Mouse (Mus musculus) lung, embryonic 15.5 days (tissue): ENCODE data around the gene Toe1. TPM values are rescaled to one million over a fixed set of nuclear protein-coding genes. Genes with fewer than 3 reads are reported as not detected.

Experiments used
- ATAC-seq: fragments of 200-750 bp; cut with Nextera tagmentation; 2 replicates; pipeline ENCODE4 v1.8.0; 2017; ENCODE audit warnings: moderate number of reproducible peaks, borderline replicate concordance; ENCODE audit not compliant: low FRiP score, low TSS enrichment; ENCODE audit errors: extremely low read depth
- H3K27ac ChIP-seq: fragments of 300-500 bp; sonication (generic); 2 replicates; pipeline ENCODE4 v1.5.1; 2015; ENCODE audit warnings: moderate library complexity, mild to moderate bottlenecking, inconsistent platforms
- H3K27me3 ChIP-seq: fragments of 300-500 bp; sonication (generic); 2 replicates; pipeline ENCODE4 v1.6.1; 2015; ENCODE audit warnings: inconsistent platforms
- H3K36me3 ChIP-seq: fragments of 300-500 bp; sonication (generic); 2 replicates; pipeline ENCODE4 v1.6.1; 2015; ENCODE audit warnings: inconsistent platforms
- H3K4me1 ChIP-seq: fragments of 300-500 bp; sonication (generic); 2 replicates; pipeline ENCODE4 v1.6.1; 2015; ENCODE audit warnings: inconsistent platforms
- H3K4me2 ChIP-seq: fragments of 300-500 bp; sonication (generic); 2 replicates; pipeline ENCODE4 v1.6.1; 2015; ENCODE audit warnings: inconsistent platforms, mild to moderate bottlenecking, moderate library complexity
- H3K4me3 ChIP-seq: fragments of 300-500 bp; sonication (generic); 2 replicates; pipeline ENCODE4 v1.5.1; 2015; ENCODE audit warnings: mild to moderate bottlenecking, inconsistent platforms
- H3K9ac ChIP-seq: fragments of 300-500 bp; sonication (generic); 2 replicates; pipeline ENCODE4 v1.6.1; 2015; ENCODE audit warnings: inconsistent platforms
- H3K9me3 ChIP-seq: fragments of 300-500 bp; sonication (generic); 2 replicates; pipeline ENCODE4 v1.6.1; 2016; ENCODE audit warnings: inconsistent platforms
- WGBS: fragments of 180-500 bp; shearing (Covaris S2); methylation state at CpG from one replicate; pipeline ENCODE4 v1.1.7; 2015; 5-methylcytosine and 5-hydroxymethylcytosine counted together
- polyA plus RNA-seq: library from polyadenylated mRNA; unstranded; fragments of >200 nt; fragmentation: Nextera tagmentation; extraction: Ambion mirVana; gene quantifications from 2 replicates; pipeline ENCODE4 v1.2.1, GENCODE M21; 2015

Gene Toe1
- polyA plus RNA-seq, 1 experiment from 2014 or later = 37.8 TPM

DNA sequence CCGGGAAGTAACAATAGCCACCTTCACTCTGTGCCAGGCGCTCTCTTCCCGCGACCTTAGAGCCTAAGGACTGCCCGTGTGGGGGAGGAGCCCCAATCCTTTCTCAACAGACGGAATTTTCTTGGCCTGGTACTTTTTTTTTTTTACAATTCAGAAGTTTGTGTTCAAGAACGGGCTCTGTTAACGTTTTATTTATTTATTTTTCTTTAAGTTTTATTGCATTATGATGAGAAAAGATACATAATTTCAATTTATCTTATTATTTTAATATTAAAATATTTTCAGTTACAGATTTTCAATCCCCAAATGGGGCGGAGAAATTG lies 14.2 kb upstream of the Toe1 start, which contains the start of gene Hpdl:
TSS of gene Hpdl (minus strand) at position 14 of the 323 bp plus-strand sequence.
- peak within 1 kb of the TSS; percentile 54 for H3K4me3 ChIP-seq
- WGBS = 11% methylated on average over 9 of the region's 9 CpGs
- no peak within 1 kb of the TSS for H3K27ac ChIP-seq
- peak within 1 kb of the TSS; percentile 96 for H3K4me2 ChIP-seq
- H3K4me1 ChIP-seq = peaks cover 13% of the 10 kb centered on the region
- H3K36me3 ChIP-seq = 0 out of 2 replicates have a peak, but pooled peaks cover 3% of the 10 kb centered on the region
- H3K9ac ChIP-seq = peak within 1 kb of the TSS; percentile 45
- ATAC-seq = no peak; the same call in 1 of the 2 replicates
- H3K9me3 ChIP-seq = no peaks in the 10 kb centered on the region
- peaks cover 20% of the 10 kb centered on the region for H3K27me3 ChIP-seq

DNA sequence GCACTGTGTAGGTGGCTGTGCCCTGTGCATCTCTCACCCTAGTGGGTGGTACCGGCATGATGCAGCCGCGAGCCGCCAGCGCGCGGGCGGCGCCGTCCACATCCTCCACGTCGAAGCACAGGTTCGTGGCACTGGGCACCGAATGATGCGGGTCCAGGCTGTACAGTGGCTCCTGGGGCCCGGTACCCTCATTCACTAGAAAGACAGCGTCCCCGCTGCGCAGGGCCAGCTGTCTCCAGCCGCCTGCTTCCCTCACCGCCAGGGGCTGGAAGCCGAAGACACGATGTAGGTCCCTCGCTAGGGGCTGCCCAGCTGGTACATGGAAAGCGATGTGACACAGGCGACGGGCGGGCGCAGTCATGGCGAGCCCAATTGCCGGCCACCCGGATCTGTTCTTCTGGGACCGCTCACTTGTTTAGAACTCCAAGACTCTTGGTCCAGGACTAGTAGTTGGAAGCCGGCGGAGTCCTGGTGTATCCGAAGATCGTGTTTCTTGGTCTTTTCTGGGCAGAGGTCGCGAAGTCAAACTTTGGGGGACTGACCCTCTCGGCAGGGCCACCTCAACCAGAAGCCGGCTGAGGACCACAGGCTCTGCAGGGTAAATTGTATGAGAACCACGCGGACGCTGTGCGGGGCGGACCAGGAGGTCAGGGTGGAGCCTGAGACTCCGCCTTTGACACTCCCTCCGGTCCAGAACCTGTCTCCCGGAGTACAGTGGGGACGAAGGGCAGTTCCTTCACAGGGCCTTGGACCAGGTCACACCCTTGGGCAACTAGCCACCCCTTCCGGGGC lies 13.7 kb upstream of the Toe1 start:
- H3K4me2 ChIP-seq = peak overlapping the region; percentile 96
- no peaks in the 10 kb centered on the region for H3K9me3 ChIP-seq
- 0 out of 2 replicates have a peak, but pooled peaks cover 7% of the 10 kb centered on the region for H3K36me3 ChIP-seq
- ATAC-seq = peak; percentile 74
- H3K27ac ChIP-seq = no peak overlapping the region
- under 1% methylated on average over 51 of the region's 51 CpGs for WGBS
- peaks cover 20% of the 10 kb centered on the region for H3K27me3 ChIP-seq
- H3K9ac ChIP-seq = peak overlapping the region; percentile 45
- H3K4me1 ChIP-seq = peaks cover 13% of the 10 kb centered on the region
- peak overlapping the region; percentile 54 for H3K4me3 ChIP-seq

DNA sequence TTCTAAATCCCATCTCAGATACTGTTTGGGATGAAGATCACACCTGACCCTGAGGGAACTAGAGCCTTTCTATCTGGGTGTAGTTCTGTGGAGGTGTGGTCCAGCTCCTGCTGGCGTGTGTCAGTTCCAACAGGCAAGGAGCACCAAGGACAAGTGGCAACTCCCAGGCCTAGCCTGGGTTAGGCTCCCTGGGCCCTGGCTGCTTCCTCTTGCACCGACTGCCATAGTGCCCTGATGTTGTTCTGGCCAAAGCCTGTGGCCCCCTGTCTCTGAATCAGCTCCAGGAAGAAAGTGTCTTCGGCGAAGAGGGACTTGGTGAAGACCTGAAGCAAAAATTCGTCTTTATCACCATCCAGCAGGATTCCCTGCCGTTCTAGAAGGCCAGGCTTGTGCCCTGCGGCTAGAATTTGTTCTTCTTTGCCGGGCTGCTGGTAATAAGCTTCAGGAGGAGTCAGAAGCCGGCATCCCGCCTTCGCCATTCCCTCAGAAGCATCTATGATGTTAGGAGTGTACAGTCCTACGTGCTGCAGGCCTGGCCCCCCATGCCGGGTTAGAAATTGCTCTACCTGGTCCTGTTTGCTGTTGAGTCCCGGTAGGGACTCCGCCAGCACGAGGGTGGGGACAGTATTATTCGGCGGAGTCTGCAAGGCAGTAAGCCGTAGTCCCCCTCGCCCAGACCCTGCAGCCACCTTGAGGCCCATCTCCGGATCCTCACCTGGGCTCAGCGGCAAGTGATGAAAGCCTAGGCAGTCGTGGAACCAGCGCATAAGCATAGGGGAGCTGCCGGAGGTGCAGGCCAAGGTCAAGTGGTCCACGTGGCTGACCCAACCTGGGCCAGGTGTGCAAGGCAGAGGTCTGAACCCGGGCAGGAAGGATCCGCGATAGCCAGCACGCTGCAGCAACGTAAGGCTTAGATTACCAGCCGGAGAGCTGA lies 12.8 kb upstream of the Toe1 start:
- WGBS = 24% methylated on average over 32 of the region's 32 CpGs
- Histone ChIP-seq H3K4me3 (peak overlapping the region; percentile 54), H3K9ac (peak overlapping the region; percentile 45; the same call in 1 of the 2 replicates), H3K4me2 (peak overlapping the region; percentile 96), H3K4me1 (peaks cover 11% of the 10 kb centered on the region), H3K27ac (no peak overlapping the region), H3K27me3 (peaks cover 20% of the 10 kb centered on the region), H3K36me3 (0 out of 2 replicates have a peak, but pooled peaks cover 7% of the 10 kb centered on the region), H3K9me3 (no peaks in the 10 kb centered on the region)
- no peak for ATAC-seq

GRCm38 (mm10) chr4:116817486-116817885 lies 10.0 kb upstream of the Toe1 start:
- H3K9me3 ChIP-seq = no peaks in the 10 kb centered on the region
- no peak for ATAC-seq
- H3K27ac ChIP-seq = no peak overlapping the region
- H3K4me1 ChIP-seq = peaks cover 8% of the 10 kb centered on the region
- 0 out of 2 replicates have a peak, but pooled peaks cover 7% of the 10 kb centered on the region for H3K36me3 ChIP-seq
- WGBS = 85% methylated on average over 6 of the region's 6 CpGs
- H3K4me2 ChIP-seq = no peak overlapping the region
- no peak overlapping the region for H3K4me3 ChIP-seq
- H3K9ac ChIP-seq = no peak overlapping the region
- H3K27me3 ChIP-seq = peaks cover 20% of the 10 kb centered on the region

DNA sequence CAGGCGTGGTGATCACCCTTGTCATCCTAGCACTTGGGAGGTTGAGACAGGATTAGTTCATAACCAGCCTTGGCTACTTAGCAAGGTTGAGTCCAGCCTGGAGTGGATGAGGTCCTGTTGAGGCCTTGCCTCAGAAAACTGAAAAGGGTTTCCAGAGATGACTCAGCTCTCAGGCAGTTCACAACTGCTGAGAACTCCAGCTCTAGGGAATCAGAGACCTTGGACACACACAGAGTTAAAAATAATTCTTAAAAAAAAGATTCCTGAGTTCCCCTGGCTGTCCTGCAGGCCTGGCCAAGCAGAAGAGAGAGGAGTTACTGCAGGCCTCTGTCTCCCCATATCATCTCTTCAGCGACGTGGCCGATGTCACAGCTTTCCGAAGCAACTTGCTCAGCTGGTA lies 7.8 kb upstream of the Toe1 start:
- 87% methylated on average over 5 of the region's 5 CpGs for WGBS
- Histone ChIP-seq H3K9ac (no peak overlapping the region), H3K27me3 (peaks cover 10% of the 10 kb centered on the region)

GRCm38 (mm10) chr4:116811012-116811411 lies 3.6 kb upstream of the Toe1 start:
- peaks cover 9% of the 10 kb centered on the region for H3K4me1 ChIP-seq
- no peaks in the 10 kb centered on the region for H3K36me3 ChIP-seq
- H3K9me3 ChIP-seq = no peaks in the 10 kb centered on the region
- H3K4me2 ChIP-seq = no peak overlapping the region
- H3K9ac ChIP-seq = no peak overlapping the region
- H3K27me3 ChIP-seq = no peaks in the 10 kb centered on the region
- H3K4me3 ChIP-seq = no peak overlapping the region
- 55% methylated on average over 3 of the region's 3 CpGs for WGBS
- H3K27ac ChIP-seq = no peak overlapping the region
- ATAC-seq = no peak

More for the DNA sequence above, 7.8 kb upstream of the Toe1 start:
- H3K36me3 ChIP-seq = 0 out of 2 replicates have a peak, but pooled peaks cover 7% of the 10 kb centered on the region
- no peak overlapping the region for H3K27ac ChIP-seq
- no peak overlapping the region for H3K4me2 ChIP-seq
- no peak for ATAC-seq
- H3K4me3 ChIP-seq = no peak overlapping the region
- H3K4me1 ChIP-seq = no peaks in the 10 kb centered on the region
- no peaks in the 10 kb centered on the region for H3K9me3 ChIP-seq

DNA sequence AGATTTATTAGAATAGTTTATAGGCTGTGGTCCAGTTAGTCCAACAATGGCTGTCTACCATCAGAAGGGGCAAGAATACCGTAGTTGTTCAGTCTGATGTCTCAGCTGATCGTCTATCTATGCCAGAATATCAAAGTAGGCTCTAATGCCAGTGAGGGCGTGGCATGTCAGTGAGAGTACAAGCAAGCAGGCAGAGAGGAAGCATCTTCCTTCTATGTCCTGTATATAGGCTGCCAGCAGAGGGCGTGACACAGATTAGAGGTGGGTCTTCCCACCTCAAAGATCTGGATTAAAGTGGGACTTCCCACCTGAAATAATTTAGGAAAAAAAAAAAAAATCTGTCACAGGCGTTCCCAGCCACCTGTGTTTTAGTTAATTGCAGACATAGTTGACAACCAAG lies 7.5 kb downstream of the Toe1 start:
- Histone ChIP-seq H3K36me3 (peaks cover 32% of the 10 kb centered on the region), H3K9me3 (no peaks in the 10 kb centered on the region), H3K4me1 (no peaks in the 10 kb centered on the region), H3K9ac (no peak overlapping the region), H3K27me3 (no peaks in the 10 kb centered on the region), H3K4me3 (no peak overlapping the region), H3K27ac (no peak overlapping the region), H3K4me2 (no peak overlapping the region)
- 42% methylated on average over 5 of the region's 5 CpGs for WGBS
- no peak for ATAC-seq

GRCm38 (mm10) chr4:116796442-116797110 lies 10.9 kb downstream of the Toe1 start:
- WGBS = 30% methylated on average over 1 of the region's 1 CpGs
- H3K27ac ChIP-seq = no peak overlapping the region
- peak; percentile 46 for ATAC-seq
- no peak overlapping the region for H3K4me3 ChIP-seq
- no peaks in the 10 kb centered on the region for H3K9me3 ChIP-seq
- no peaks in the 10 kb centered on the region for H3K36me3 ChIP-seq
- H3K9ac ChIP-seq = no peak overlapping the region
- H3K4me1 ChIP-seq = no peaks in the 10 kb centered on the region
- no peaks in the 10 kb centered on the region for H3K27me3 ChIP-seq
- H3K4me2 ChIP-seq = no peak overlapping the region

DNA sequence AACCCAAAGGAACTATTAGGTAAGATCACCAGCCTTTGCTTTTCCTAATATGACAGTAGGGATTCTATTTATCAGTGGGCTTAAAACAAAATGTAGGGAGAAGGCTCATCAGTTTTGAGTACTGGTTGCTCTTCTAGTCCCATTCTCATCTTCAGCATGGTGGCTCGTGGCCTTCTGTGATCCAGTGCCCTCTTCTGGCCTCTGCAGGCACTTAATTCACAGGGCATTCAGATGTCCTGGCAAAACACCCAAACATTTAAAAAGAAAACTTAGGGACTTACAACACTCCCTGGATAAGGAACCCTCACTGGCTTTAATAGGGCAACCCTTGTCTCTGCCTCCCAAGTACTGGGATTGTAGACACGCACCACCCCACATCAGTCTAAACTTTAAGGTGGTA lies 13.2 kb downstream of the Toe1 start:
- WGBS = 71% methylated on average over 2 of the region's 2 CpGs
- Histone ChIP-seq H3K9ac (no peak overlapping the region), H3K27me3 (no peaks in the 10 kb centered on the region), H3K27ac (no peak overlapping the region), H3K4me3 (no peak overlapping the region), H3K36me3 (no peaks in the 10 kb centered on the region), H3K9me3 (no peaks in the 10 kb centered on the region), H3K4me2 (no peak overlapping the region), H3K4me1 (no peaks in the 10 kb centered on the region)
- ATAC-seq = no peak

- 87% methylated on average over 8 of the region's 8 CpGs for WGBS
- no peaks in the 10 kb centered on the region for H3K36me3 ChIP-seq
- H3K9me3 ChIP-seq = no peaks in the 10 kb centered on the region
- no peak overlapping the region for H3K4me2 ChIP-seq
- H3K4me1 ChIP-seq = no peaks in the 10 kb centered on the region
- no peaks in the 10 kb centered on the region for H3K27me3 ChIP-seq
- no peak overlapping the region for H3K27ac ChIP-seq
- H3K9ac ChIP-seq = no peak overlapping the region
- ATAC-seq = no peak
- no peak overlapping the region for H3K4me3 ChIP-seq
These were observed 15.0 kb downstream of the Toe1 start for GRCm38 (mm10) chr4:116792453-116792852.

DNA sequence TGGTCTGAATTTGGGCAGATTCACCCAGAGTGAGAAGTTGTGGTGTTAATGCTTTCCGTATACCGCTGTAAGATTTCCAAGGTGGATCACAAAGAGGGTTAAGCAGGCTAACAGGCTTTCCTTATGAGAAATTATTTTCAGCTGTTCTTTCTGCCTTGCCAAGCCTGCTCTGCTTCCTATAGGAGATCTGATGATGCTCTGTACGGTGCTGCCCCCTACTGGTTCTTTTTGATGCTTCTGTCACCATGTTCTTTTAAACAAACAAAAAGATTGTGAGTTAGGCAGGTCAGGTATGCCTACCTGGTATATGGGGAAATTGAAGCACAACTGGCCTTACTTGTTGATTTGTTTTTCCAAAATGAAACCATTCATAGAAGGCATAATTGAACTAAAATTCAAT lies 18.5 kb downstream of the Toe1 start:
- Histone ChIP-seq H3K4me1 (no peaks in the 10 kb centered on the region), H3K27ac (no peak overlapping the region), H3K4me2 (no peak overlapping the region), H3K9ac (no peak overlapping the region), H3K27me3 (no peaks in the 10 kb centered on the region), H3K4me3 (no peak overlapping the region), H3K9me3 (no peaks in the 10 kb centered on the region), H3K36me3 (no peaks in the 10 kb centered on the region)
- 9% methylated on average over 3 of the region's 3 CpGs for WGBS
- peak; percentile 55; the same call in 1 of the 2 replicates for ATAC-seq
